ENCODE assay signal across 9 mouse cellular contexts in the genomic region with DNA sequence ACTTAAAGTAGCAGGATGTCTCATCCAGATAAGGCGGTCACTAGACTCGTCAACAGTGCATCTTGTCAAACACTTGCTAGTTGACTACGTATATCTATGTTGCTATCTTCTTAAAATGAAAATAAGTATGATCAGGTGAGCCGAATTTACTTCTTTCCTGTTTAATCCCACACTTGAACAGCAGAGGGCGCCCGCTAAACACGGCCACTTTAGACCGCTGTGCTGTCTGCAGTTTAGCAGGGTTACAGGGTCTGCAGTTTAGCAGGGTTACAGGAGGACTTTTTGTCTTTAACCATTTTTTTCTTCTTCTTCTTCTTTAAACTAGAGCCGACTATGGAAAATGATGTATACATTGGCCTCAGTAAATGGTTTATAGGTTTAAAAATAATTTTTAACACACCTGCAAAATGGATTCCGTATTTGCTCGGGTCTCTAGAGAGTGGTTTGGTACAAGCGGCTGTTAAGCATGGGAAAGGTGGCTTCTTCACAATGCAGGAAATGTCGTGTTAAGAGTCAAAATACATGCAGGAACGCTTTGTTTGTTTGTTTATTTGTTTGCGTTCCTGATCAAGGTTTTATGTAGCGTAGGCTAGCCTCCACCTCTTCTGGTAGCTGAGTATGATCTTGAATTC.
DNase-seq lines count a peak whose midpoint lies in the region; ATAC-seq lines count a peak whose summit lies in the region.
"Had no signal": no experiment of that assay in that cellular context is flagged by ENCODE, and none has a peak within 500 bp of the region (broad histone marks: within the 10 kb centered on the region; RNA-seq: fewer than 3 reads in every experiment).

No protein-coding gene starts in this region.

- peak; percentile 79 for ATAC-seq in forebrain, embryonic 11.5 days (replicated peaks; ENCODE audit: low FRiP score)
- ATAC-seq in limb, embryonic 11.5 days (ENCODE audit: insufficient number of reproducible peaks, low FRiP score, low TSS enrichment, low read depth): 0 out of 2 replicates have a peak, but pooled peaks have one; percentile 57
- ATAC-seq in neural tube, embryonic 11.5 days (ENCODE audit: insufficient read depth, low FRiP score, low TSS enrichment): peak; percentile 71

- H3K27me3 ChIP-seq in forebrain, embryonic 11.5 days (ENCODE audit: control insufficient read depth, insufficient read depth, low read length): no peaks in the 10 kb centered on the region
- H3K27me3 ChIP-seq in limb, embryonic 11.5 days (ENCODE audit: control insufficient read depth, insufficient read depth, low read length): no peaks in the 10 kb centered on the region
- H3K27me3 ChIP-seq in neural tube, embryonic 11.5 days (ENCODE audit: control insufficient read depth, insufficient read depth, low read length): no peaks in the 10 kb centered on the region
- H3K27me3 ChIP-seq: embryonic facial prominence, embryonic 12.5 days had no signal

- no peak overlapping the region for H3K4me3 ChIP-seq in forebrain, embryonic 11.5 days (ENCODE audit: low read depth, low read length)
- H3K4me3 ChIP-seq in limb, embryonic 11.5 days (ENCODE audit: low read depth, low read length): no peak overlapping the region
- no peak overlapping the region for H3K4me3 ChIP-seq in neural tube, embryonic 11.5 days (ENCODE audit: low read depth, low read length)
- H3K4me3 ChIP-seq: embryonic facial prominence, embryonic 12.5 days had no signal

- H3K4me1 ChIP-seq in forebrain, embryonic 11.5 days (replicated peaks; ENCODE audit: control insufficient read depth, insufficient read depth, low read length): no peaks in the 10 kb centered on the region
- no peaks in the 10 kb centered on the region for H3K4me1 ChIP-seq in limb, embryonic 11.5 days (ENCODE audit: control insufficient read depth, insufficient read depth, low read length)
- no peaks in the 10 kb centered on the region for H3K4me1 ChIP-seq in neural tube, embryonic 11.5 days (ENCODE audit: control insufficient read depth, insufficient read depth, low read length)
- H3K4me1 ChIP-seq: embryonic facial prominence, embryonic 12.5 days had no signal

- H3K9me3 ChIP-seq in forebrain, embryonic 11.5 days (ENCODE audit: control insufficient read depth, low read length): no peaks in the 10 kb centered on the region
- H3K9me3 ChIP-seq in limb, embryonic 11.5 days (ENCODE audit: control insufficient read depth, low read length): no peaks in the 10 kb centered on the region
- no peaks in the 10 kb centered on the region for H3K9me3 ChIP-seq in neural tube, embryonic 11.5 days (ENCODE audit: control insufficient read depth, low read length)
- H3K9me3 ChIP-seq: embryonic facial prominence, embryonic 12.5 days had no signal

- H3K9ac ChIP-seq in forebrain, embryonic 11.5 days (ENCODE audit: low read length): no peak overlapping the region
- H3K9ac ChIP-seq in limb, embryonic 11.5 days (ENCODE audit: low read length): no peak overlapping the region
- H3K9ac ChIP-seq in neural tube, embryonic 11.5 days (ENCODE audit: low read length): no peak overlapping the region
- H3K9ac ChIP-seq: embryonic facial prominence, embryonic 12.5 days had no signal

- H3K4me2 ChIP-seq in forebrain, embryonic 11.5 days (ENCODE audit: low read depth, low read length, severe bottlenecking): no peak overlapping the region
- H3K4me2 ChIP-seq in limb, embryonic 11.5 days (ENCODE audit: low read depth, severe bottlenecking): no peak overlapping the region
- no peak overlapping the region for H3K4me2 ChIP-seq in neural tube, embryonic 11.5 days (ENCODE audit: low read depth)
- H3K4me2 ChIP-seq: embryonic facial prominence, embryonic 12.5 days had no signal

- H3K27ac ChIP-seq in forebrain, embryonic 11.5 days (ENCODE audit: low read depth, low read length): no peak overlapping the region
- no peak overlapping the region for H3K27ac ChIP-seq in limb, embryonic 11.5 days (replicated peaks; ENCODE audit: low read depth, low read length)
- no peak overlapping the region for H3K27ac ChIP-seq in neural tube, embryonic 11.5 days (ENCODE audit: low read depth, low read length)
- H3K27ac ChIP-seq: embryonic facial prominence, embryonic 12.5 days had no signal

- H3K36me3 ChIP-seq in forebrain, embryonic 11.5 days (ENCODE audit: control insufficient read depth, insufficient read depth, low read length): no peaks in the 10 kb centered on the region
- no peaks in the 10 kb centered on the region for H3K36me3 ChIP-seq in limb, embryonic 11.5 days (ENCODE audit: control insufficient read depth, insufficient read depth, low read length)
- no peaks in the 10 kb centered on the region for H3K36me3 ChIP-seq in neural tube, embryonic 11.5 days (ENCODE audit: control insufficient read depth, insufficient read depth, low read length)
- H3K36me3 ChIP-seq: embryonic facial prominence, embryonic 12.5 days had no signal

- WGBS in forebrain, embryonic 11.5 days: 51% methylated on average over 16 of the region's 16 CpGs
- 49% methylated on average over 16 of the region's 16 CpGs for WGBS in limb, embryonic 11.5 days
- 52% methylated on average over 16 of the region's 16 CpGs for WGBS in neural tube, embryonic 11.5 days

- DNase-seq in ovary, postnatal 10 days (ENCODE audit: low spot score): peak; percentile 9
- no peak for DNase-seq in ovary, adult 18-20 months (ENCODE audit: low spot score)
- peak; percentile 25 for DNase-seq in c-Kit-positive CD71-negative TER-119-negative erythroid progenitor cells, embryonic 14.5 days (ENCODE audit: low read depth)
- DNase-seq in forebrain, embryonic 11.5 days (ENCODE audit: low spot score): peak; percentile 73
- DNase-seq in kidney, adult 9 months: peak; percentile 33
- DNase-seq in limb, embryonic 11.5 days (ENCODE audit: low spot score): peak; percentile 79
- DNase-seq in neural tube, embryonic 11.5 days (ENCODE audit: low spot score): peak; percentile 59
- no peak for DNase-seq in spleen, postnatal 36 days (ENCODE audit: low spot score in 2 of 2)

Comparison
In these comparisons a context has a peak if more than half of its experiments do, and no peak if none do; other contexts are left out.
1. DNase-seq: peak in ovary, postnatal 10 days (single experiment), c-Kit-positive CD71-negative TER-119-negative erythroid progenitor cells, embryonic 14.5 days (single experiment), forebrain, embryonic 11.5 days (single experiment), kidney, adult 9 months (single experiment), limb, embryonic 11.5 days (single experiment) and neural tube, embryonic 11.5 days (single experiment); none in ovary, adult 18-20 months (single experiment) and spleen, postnatal 36 days (0 of 2).
2. Peak in every context shown above with its lines, with median percentiles within 50 percentile points of each other: ATAC-seq.